Mouse (Mus musculus) liver (tissue): ENCODE results near the gene Dact3.

Experiments used
- DNase-seq: peaks from one replicate; pipeline ENCODE4 v3.0.0-alpha.2; 2020; ENCODE audit warnings: mixed read lengths

Dact3 gene

GRCm38 (mm10) chr7:16875310-16875325 lies at the start of gene Dact3:
Gene Dact3, plus strand, starts transcription at chr7:16875317.
- no peak for DNase-seq

GRCm38 (mm10) chr7:16825785-16826184 lies 49.3 kb upstream of the Dact3 start:
- no peak for DNase-seq

GRCm38 (mm10) chr7:16826571-16826970 lies 48.5 kb upstream of the Dact3 start:
- no peak for DNase-seq

GRCm38 (mm10) chr7:16827274-16827673 lies 47.8 kb upstream of the Dact3 start:
- no peak for DNase-seq

DNA sequence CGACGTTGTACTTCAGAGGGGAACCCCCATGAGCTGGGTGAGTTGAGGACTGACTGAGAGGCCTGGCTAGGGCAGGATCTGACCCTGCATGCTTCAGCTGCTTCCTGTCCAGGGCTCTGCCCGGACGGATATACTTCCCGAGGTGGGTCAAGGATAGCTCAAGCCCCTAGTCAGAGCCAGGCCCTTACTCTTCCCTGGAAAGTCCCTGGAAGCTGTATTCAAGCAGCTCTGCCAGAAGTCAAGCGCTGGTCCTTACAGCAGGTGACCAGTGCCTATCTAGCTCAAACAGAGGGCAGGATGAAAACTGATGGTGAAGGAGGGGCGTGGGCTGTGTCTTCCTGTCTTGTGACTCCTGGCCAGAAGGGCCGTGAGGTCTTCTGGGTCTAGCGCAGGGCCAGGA lies 44.7 kb upstream of the Dact3 start:
- DNase-seq: no peak

DNA sequence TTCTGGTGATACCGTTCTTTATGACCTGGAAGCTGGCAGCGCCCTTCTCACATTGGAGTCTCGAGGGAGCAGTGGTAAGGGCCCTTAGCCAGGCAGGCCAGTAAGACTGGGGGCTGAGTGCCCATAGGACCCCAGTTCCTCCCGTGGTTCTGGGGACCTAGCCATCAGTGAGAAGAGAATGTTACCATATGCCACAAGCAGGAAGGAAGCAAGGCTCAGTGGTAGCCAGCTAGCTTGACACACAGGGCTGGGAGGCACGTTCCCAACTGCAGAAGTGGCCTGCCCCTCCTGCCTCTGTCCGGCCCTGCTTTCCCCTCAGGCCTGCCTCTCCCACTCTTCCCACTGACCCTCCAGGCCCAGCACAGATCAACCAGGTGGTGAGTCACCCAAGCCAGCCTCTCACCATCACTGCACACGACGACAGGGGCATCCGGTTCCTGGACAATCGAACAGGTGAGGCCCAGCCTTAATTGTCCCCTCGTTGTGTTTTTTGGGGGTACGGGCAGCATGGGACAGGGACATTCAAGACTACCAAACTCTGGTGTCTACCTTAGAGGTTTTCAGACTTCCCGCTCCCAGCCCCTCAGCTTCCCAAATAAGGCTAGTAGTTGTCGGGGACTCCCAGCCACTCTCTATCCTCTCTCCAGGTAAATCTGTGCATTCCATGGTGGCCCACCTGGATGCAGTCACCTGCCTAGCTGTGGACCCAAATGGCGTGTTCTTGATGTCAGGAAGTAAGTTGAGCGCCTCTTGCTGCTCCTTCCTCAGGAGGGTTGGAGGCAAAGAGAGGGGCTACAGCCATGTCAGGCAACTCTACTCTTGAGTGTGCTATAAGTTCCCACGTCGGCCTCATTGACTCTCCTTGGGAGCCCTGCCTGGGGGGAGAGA lies 37.0 kb upstream of the Dact3 start:
- DNase-seq: no peak

DNA sequence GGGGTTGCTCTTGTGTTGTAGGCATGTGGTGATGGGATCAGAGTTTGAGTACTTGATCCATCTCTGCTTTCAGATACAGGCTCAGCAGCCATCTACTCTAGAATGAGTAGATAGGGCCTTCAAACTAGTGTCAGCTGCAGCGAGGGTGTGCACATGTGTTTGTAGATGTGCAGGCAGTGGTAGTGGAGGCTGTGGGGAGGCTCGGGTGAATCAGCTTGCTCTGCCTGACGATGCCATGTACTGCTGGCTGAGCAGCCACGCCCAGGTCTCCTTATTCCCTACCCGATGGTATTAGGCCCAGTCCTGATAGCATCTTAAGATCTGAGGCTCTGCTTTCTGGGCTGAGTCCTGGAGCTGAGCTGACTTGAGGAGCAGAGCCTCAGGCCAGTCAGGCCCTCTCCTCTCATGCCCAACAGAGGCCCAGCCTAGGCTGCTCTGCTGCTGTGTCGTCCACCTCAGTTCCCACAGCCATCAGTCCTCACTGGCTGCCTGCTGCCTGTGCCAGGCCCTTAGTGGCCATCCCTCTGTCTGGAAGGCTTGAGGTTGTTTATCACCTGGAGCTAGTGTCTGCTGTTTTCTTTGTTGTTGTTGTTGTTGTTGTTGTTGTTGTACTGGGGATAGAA lies 36.2 kb upstream of the Dact3 start:
- DNase-seq: no peak

DNA sequence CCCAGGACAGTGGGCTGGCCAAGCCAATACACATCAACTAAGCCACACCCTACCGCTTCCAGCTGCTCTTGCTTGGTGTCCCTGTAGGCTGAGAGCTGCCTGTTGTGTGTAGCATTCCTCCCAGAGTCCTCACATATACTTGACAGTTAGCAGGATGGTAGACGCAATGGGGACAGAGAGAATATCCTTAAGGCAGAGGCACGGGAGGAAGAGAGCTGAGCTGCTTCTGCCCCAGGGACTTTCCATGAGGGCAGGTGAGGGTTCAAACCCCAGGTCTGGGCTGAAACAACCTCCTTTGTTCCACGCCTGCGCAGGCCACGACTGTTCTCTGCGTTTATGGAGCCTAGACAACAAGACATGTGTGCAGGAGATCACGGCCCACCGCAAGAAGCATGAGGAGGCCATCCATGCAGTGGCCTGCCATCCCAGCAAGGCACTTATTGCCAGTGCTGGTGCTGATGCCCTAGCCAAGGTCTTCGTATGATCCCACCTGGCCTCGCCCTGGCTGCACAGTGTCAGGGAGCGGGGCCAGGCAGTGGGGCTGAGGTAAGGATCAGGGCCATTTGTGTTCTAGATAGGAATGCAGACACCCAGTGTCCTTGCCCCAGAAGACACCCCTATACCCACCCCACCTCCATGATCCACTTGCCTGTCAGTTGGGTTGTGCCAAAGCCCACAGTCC lies 35.5 kb upstream of the Dact3 start:
- no peak for DNase-seq

DNA sequence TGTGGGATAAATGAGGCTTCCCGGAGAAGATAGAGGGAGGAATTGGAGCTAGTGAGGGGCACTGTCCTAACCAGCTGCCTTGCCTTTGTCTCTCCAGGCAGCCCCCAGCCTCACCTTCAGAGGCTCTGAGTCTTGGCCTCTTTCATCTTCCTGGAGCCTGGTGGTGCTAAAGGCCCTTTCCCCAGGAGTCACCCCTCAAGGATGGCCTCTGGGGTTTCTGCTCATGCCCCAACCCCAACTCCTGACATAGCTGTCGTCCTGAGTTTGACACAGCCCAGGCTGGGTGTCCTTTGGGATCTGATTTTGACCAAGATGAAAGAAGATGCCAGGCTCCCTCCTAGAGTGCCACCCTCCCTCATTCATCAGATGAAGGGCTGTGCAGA lies 35.0 kb upstream of the Dact3 start:
- no peak for DNase-seq

DNA sequence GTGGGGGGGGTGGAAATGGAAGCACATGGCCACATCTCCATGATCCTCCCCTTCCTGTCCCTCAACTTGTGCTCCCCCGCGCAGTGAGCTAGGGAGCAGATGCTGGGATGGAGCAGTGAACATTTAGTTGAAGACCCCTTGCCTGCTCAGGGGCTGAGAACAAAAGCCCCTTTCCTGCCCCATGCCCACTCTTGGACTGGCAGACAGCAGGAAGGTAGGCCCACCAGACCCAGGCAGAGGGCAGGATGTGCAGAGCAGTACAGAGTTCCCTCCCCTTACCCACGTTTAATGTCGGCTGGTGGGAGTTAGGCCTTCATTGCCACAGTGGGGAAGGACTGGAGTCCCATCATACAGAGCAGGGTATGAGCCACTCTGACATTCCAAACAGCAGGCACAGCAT lies 34.0 kb upstream of the Dact3 start:
- no peak for DNase-seq

DNA sequence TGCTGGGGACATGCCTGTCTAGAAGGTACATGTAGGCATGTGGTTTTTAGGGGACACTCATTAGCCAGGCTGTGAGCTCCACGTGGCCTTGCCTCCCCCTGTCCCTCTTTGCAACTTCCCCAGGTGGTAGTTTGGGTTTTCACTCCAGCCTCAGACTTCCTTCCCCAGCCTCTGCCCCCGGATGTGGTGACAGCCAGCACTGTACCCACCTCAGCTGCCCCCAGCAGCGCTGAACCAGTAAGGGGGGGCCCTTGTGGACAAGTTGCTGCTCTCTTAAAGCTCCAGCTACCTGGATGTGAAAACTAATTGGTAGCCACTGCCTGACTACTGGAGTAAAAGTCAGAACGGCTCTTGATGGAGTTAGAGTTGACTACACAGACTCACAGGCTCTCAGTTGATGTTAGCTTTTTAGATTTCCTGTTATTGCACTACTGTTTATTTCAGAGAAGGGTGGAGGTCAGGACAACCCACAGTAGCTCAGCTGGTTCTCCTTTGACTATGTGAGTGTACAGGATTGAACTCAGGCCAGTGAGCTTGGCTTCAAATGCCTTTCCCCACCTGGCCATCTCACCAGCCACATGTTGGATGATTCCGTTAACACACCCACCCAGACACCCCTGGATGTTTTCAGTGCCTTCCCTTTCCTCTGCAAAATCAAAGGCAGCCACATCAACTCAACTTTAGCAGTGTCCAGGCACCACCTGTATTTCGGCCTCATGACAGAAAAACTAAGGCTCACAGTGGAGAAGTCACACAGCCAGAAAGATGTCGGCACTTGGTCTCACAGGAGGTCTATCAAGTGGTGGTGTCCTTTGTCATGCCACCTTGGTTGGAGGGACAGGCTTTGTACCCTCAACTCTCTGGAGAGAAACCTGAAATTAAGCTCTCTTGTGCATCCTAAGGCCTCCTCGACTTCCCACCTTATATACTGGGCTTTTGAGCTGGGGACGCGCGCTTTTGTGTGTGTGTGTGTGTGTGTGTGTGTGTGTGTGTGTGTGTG lies 33.3 kb upstream of the Dact3 start:
- DNase-seq: peak; percentile 26

GRCm38 (mm10) chr7:16842645-16843063 lies 32.5 kb upstream of the Dact3 start, which contains the start of gene Prkd2:
Gene Prkd2, plus strand, starts transcription at chr7:16842902.
- DNase-seq: peak; percentile 88

GRCm38 (mm10) chr7:16843441-16844171 lies 31.5 kb upstream of the Dact3 start:
- peak; percentile 58 for DNase-seq

- DNase-seq: no peak
Measured at GRCm38 (mm10) chr7:16844696-16845071, 30.4 kb upstream of the Dact3 start.

DNA sequence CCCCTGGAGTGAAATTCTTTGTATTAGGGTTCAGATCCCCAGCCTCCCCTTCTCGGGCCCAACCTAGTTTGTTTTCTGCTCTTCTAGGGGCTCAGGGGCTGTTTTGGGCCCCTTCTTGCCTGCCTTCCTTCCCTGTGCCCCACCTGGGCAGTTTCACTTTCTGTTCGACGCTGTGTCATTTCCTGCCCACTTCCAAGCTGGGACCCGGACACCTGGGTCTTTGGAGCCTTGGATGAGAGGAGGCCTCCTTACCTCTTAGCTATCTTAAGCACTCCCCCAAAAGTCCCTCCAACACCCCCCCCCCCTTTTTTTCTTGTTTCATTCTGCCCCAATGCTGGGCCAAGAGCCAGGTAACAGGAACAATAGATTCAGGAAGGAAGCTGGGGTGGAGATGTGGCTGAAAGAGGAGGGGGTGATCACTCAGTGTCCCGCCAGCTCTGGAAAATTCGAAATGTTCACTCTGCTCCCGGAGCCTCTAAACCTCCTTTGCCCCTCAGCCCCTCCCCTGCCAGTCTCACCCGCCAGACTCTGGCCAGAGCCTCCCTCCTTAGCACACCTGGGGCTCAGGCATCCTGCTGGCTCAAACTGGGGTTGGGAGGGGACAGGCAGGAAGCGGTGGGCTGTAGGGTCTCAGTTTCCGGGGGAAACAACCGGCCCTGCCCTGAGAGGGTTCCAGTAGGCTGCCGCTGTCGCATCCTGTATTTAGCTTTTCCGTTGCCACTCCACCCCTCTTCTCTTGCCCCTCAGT lies 29.9 kb upstream of the Dact3 start:
- DNase-seq: no peak

- no peak for DNase-seq
Measured at GRCm38 (mm10) chr7:16845820-16846167, 29.3 kb upstream of the Dact3 start.

- DNase-seq: no peak
Measured at GRCm38 (mm10) chr7:16846775-16847174, 28.3 kb upstream of the Dact3 start.

GRCm38 (mm10) chr7:16847507-16847906 lies 27.6 kb upstream of the Dact3 start:
- no peak for DNase-seq

DNA sequence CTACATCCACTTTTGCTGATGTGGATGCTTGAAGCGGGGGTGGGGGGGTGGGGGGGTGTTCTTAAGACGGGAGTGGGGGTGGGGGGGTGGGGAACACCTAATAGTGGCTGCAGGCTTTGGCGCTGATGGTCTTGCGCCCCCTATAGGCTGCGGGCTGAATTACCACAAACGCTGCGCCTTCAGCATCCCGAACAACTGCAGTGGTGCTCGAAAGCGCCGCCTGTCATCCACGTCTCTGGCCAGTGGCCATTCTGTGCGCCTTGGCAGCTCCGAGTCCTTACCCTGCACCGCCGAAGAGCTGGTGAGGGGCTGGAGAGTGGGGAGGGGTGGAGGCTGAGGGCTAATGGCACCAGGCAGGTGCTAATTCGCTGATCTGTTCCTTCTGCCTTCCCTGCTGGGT lies 26.5 kb upstream of the Dact3 start:
- DNase-seq: peak; percentile 52

GRCm38 (mm10) chr7:16851636-16852035 lies 23.5 kb upstream of the Dact3 start:
- no peak for DNase-seq

DNA sequence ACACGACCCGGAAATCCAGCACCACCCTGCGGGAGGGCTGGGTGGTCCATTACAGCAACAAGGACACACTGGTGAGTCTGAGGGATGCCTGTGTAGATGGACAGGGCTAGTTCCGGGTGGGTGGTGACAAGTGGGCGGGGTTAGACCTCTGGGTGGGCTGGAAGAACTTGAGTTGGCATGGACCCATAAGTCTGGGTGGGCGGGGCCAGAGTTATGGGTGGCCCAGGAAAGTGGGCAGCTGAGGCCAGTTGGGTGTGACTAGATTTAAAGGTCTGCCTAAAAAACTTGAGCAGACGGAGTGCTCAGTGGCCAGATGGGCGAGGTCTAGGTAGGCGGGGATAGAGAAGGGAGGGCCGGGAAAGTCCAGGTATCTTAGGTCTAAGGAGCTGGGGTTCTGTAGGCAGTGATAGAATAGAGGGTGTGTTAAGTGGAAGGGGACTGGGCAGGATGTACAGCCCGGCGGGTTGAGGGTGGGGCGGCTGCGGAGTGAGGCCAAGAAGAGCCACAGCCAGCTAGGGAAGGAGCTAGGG lies 21.8 kb upstream of the Dact3 start:
- DNase-seq: no peak

- peak; percentile 66 for DNase-seq
Measured at GRCm38 (mm10) chr7:16858336-16858735, 16.8 kb upstream of the Dact3 start.
